Mouse (Mus musculus) CD4-positive, CD25-positive, alpha-beta regulatory T cell, adult 9 weeks (primary cell): ENCODE measurements around the gene Srsf2. TPM values are rescaled to one million over a fixed set of nuclear protein-coding genes. Genes with fewer than 3 reads are reported as not detected.

Experiments used
- polyA plus RNA-seq: library from polyadenylated mRNA; unstranded; fragments of 100-300 nt; shearing (Covaris generic); gene quantifications from one replicate; pipeline ENCODE4 v1.2.1, GENCODE M21; 2017

Srsf2 gene
- 64.8 TPM for polyA plus RNA-seq

GRCm38 (mm10) chr11:116852891-116853511 is at the start of gene Srsf2:
TSS of gene Srsf2 (minus strand) at chr11:116853094.

GRCm38 (mm10) chr11:116852291-116852890 is 503 bp downstream of the Srsf2 start, which contains the start of gene Mfsd11:
TSS of gene Mfsd11 (plus strand) at chr11:116852440.

GRCm38 (mm10) chr11:116843261-116844233 is 9.3 kb downstream of the Srsf2 start, which contains the start of the genes Mettl23 and Jmjd6:
TSS of gene Mettl23 (plus strand) at chr11:116843278.
TSS of gene Jmjd6 (minus strand) at chr11:116843449.

GRCm38 (mm10) chr11:116827534-116828165 is 25.2 kb downstream of the Srsf2 start, which contains the start of gene Mxra7:
TSS of gene Mxra7 (minus strand) at chr11:116828046.

Other genes with a start within 250 kb of the Srsf2 start
- 16.7 TPM for gene Rhbdf2, start 226.1 kb downstream of the Srsf2 start, polyA plus RNA-seq
- gene Prcd, start 199.6 kb downstream of the Srsf2 start, polyA plus RNA-seq = not detected
- not detected for gene Cygb, start 198.8 kb downstream of the Srsf2 start, polyA plus RNA-seq
- gene St6galnac1, start 77.6 kb downstream of the Srsf2 start, polyA plus RNA-seq = 0.45 TPM
- gene Mxra7, start 25.0 kb downstream of the Srsf2 start, polyA plus RNA-seq = not detected
- gene Mettl23, start 9.8 kb downstream of the Srsf2 start, polyA plus RNA-seq = 234 TPM
- gene Jmjd6, start 9.6 kb downstream of the Srsf2 start, polyA plus RNA-seq = 74.6 TPM
- 28.4 TPM for gene Mfsd11, start 654 bp downstream of the Srsf2 start, polyA plus RNA-seq
- not detected for gene Mgat5b, start 65.8 kb upstream of the Srsf2 start, polyA plus RNA-seq